Mouse (Mus musculus) spleen, postnatal 4 days (tissue): Measurements from ENCODE around the gene 9930022D16Rik.

ENCODE experiments used
- DNase-seq, 2 experiments: peaks; one replicate each; pipeline ENCODE4 v3.0.0; 2022; ENCODE audit warnings: low spot score in 2 of 2

The 9930022D16Rik gene

DNA sequence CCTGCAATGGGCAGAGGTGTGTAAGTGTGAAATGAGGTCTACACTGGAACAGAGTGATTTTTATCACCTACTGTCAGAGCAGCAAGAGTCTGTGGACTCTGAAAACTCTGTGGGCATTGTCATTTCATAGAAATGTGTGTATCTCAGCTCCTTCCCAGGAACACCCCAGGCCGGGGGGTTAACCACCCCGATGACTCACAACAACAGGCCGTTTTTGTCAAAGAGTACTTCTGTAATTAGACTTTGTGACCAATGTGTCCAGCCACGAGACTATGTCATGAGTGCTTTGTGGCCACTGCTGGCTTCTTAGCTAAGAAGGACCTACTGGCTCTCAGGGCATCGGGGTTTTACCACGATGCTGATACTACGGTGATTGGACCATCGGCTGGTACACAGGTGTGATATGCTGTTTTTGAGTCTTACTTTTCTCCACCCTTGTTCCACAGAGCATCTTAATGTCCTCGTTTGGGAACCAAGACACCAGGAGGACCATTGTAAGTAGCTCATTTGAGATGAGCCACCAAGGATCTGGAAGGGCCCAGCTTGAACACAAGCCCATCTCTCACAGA, 3.8 kb downstream of the 9930022D16Rik start:
- no peak for DNase-seq

DNA sequence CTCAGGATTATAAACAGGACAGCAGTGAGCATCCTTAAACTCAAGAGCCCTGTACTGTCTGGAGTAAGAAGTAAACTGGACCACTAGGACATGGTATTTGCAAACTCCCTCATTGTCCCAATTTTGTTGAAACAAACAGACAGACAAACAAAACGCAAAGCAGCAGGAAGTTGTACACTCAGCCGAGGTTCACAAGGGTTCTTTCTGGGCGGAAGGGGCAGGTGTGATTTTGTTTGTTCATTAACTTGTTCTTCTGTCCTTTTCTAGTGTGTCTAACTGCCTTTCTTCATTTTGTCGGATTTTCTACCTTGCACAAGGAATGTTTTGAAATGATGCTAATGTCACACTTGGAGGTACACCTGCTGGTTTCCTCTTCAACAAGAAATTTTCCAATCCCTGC, 5.7 kb downstream of the 9930022D16Rik start:
- DNase-seq = no peak

DNA sequence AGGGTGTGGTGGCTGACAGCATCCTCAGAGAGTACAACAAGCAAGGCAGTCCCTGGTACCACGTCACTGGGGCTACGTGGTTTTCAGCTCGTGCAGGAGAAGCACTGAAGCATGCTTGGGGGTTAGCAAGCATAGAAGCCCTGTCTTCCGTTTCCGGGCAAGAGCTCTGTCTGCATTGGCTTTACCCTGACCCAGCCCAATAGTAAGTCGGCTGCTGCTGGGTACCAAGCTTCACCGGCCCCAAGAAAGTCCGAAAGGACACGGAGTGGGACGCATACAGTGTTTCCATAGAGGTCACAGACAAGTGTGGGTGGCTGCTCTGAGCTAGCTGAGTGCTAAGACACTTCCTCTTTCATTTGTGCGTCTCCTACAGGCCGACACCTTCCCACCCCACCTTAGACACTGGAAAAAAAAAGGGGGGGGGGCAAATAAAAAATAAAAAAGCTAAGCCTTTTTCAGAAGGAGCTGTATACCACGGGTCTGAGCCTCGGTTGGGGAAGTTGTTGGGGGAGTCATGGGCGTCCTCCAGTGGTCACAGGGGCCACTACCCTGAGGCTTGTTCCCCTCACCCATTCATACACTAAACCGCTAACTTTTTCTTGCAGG, 6.3 kb downstream of the 9930022D16Rik start:
- DNase-seq = peak; percentile 52 to 70

DNA sequence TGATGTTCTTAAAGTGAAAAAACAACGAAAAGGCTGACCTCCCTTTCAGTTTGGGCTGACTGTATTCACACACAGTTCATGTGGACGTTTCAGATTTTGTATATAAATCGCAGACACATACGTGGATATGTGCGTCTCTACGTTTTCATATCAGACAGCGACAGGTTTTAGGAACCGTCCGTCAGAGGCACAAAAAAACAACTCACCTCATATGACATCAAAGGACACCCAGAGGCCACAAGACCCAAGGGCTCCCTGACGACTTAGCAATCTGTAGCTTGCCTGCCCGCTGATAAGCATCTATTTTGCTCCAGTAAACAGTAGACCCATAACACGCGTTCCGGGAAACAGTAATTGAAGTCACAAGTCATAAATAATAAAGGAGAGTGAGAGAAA, 6.8 kb downstream of the 9930022D16Rik start:
- no peak for DNase-seq

DNA sequence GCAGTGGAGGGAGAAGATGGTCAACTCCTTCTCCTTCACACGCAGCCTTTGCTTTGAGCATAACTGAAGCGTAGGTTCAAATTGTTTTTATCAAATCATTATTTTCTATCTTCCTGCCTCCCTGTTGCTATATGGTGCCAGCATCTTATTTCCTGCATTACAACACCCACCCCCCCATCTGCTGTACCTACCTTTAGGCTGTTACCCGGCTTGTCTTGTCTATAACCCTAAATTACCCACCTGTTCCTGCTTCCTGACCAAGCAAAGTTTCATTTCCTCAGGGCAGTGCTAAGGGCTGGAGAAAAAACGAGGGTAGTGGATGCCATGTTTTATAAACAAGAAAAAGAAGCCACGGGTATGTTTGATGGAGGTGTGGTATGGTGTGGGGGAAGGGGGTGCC, 7.5 kb downstream of the 9930022D16Rik start:
- DNase-seq = no peak

DNA sequence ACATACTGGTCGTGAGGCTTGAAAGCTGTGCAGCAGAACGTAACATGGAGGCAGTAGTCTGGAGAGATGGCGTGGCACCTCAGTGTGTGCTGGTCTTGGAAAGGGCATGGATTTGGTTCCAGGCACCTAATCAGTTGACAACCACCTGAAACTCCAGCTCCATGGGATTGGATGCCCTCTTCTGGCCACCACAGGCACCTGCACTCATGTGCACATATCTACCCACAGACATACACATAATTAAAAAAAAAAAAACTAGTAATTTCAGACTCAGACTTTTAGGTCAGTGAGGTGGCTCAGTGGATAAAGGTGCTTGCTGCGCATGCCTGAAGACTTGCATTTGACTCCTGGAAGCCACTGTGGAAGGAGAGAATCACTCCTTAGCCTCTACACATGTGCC, 8.5 kb downstream of the 9930022D16Rik start:
- no peak for DNase-seq

DNA sequence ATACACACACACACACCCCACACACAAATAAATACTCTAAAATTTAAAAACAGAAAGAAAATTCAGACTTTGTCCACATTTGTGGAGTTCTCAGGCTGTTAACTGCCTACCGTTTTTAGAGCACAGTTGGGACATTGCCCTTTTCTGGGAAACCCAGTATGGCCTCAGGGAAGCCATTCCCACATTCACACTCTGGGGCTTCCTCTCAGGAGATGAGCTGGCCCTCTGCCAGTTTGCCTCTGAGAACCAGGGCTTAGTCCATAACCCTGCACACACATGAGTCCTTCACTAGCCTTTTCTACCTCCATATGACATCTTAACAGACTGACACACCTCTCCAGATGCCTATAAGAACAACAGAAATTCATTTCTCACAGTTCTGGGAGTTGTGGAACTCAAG, 9.6 kb downstream of the 9930022D16Rik start:
- DNase-seq = no peak

DNA sequence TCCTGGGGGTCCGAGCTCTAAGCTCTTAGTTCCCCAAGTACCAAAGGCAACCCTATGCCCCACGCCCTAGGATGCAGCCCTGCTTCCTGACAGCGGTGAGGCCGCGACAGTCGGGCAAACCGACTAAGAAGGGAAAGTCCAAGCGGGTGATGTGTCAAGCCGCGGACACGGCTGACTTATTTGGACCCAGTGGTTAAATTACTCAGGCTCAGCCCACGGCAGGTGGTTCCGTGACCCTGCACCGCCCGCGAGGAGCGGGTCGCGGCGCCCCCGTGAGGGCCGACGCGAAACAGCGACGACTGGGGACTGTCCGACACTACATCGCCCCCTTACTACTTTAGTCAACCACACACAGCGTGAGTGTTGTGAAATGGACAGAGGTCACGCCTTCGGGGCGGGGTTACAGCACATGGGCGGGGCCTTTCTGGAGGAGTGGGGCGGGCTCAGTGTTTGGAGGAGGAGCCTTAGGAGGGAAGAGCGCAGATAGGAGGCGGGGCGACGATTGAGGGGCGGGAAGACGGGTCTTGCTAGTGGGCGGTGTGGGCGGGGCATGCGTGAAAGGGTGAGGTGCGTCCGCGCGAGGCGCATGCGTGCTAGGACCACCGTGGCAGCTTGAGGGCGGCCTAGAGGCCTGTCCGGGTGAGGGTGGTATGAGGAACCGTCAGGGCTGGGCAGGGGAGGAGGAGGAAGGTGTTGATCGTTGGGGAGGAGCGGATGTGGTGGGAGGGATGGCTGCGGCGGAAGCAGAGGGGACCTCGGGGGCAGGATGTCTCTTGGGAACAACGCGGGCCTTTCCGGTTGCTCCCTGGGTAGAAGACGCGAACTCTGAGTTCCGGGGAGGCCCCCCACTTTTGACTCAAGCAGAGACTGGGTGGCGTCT, 11.9 kb downstream of the 9930022D16Rik start, which contains the start of gene Amz2:
TSS of gene Amz2 (plus strand) at position 555 of the 880 bp plus-strand sequence.
- DNase-seq = peak; percentile 99 to 100

DNA sequence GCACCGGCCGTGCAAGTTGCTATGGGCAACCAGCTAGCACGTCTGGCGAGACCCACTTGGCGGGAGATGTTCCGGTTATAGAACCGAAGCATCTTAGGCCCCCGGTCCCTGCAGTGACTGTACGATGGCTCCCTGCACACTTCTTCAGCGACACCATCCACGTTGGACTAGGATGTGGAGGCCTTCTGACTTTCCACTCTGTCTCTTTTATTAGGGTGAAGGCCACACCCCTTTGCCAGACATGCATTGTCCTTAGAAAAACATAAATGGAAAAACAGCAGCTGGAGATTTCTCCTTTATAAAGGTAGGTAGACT, 12.5 kb downstream of the 9930022D16Rik start:
- DNase-seq = no peak

DNA sequence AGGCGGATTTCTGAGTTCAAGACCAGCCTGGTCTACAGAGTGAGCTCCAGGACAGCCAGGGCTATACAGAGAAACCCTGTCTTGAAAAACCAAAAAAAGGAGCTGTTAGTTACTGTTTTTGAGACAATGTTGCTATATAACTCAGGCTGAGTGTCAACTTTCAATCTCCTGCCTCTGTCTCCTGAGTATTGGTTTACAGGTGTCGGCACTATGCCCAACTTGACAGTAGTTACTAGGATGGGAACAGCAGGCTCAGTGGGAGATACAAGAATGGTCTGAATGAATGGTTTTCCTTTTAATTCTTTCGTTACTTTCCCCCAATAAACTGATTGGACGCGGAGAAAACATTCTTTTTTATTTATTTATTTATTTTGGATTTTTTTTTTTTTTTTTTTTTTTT, 13.6 kb downstream of the 9930022D16Rik start:
- DNase-seq = no peak

DNA sequence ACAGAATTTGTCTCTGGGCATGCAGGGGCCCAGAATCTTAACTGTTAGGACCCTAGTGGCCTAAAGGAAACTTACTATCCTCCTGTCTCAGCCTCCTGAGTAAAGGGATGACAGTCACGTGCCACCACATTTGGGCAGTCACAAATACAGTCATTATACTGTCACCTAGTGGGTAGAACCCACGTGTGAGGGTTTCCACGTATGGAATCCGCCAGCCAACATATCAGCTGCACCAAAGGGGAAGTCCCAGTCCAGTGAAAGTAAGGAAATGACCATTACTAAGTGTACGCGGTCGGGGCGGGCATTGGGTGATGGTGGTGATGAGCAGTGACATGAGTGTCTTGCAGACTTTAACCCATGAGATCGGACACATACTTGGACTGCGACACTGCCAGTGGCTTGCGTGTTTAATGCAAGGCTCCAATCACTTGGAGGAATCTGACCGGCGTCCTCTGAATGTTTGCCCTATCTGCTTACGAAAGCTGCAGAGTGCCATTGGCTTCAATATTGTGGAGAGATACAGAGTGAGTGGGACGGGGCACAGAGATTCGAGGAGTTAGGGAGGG, 20.6 kb downstream of the 9930022D16Rik start:
- DNase-seq = no peak

DNA sequence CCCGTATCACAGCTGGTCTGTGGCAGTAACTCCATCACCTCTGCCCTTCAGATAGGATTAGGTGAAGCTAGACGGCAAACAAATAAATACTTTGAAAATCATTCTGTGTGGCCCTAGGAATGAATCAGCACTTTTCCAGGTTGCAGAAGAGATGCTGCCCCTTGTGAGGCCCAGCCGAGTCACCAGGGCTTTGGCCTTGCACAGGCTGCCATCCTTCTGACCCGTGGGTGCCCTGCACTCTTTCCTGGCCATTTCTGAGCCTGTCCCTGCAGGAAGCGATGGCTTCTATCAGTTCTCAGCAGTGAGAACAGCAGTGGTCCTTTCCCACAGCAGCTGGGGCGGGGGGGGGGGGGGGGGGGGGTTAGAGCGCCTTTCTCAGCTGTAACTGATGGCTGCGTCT, 23.2 kb downstream of the 9930022D16Rik start:
- DNase-seq = no peak

DNA sequence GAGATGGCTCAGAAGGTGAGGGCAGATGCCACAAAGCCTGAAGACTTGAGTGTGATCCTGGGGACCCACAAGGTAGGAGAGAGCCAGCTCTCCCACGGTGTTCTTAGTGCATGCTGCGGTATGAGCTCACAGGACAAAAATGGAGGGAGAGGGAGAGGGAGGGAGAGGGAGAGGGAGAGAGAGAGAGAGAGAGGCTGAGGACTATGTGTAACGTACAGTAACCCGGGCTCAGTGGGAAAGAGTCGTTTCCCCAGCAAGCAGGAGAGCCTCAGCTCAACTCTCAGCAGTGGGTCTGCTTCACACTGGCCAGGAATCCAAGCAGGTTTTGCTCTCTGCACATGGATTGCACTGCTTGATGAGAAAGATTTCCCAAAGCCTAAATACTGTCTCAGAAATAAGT, 25.5 kb downstream of the 9930022D16Rik start:
- no peak for DNase-seq

DNA sequence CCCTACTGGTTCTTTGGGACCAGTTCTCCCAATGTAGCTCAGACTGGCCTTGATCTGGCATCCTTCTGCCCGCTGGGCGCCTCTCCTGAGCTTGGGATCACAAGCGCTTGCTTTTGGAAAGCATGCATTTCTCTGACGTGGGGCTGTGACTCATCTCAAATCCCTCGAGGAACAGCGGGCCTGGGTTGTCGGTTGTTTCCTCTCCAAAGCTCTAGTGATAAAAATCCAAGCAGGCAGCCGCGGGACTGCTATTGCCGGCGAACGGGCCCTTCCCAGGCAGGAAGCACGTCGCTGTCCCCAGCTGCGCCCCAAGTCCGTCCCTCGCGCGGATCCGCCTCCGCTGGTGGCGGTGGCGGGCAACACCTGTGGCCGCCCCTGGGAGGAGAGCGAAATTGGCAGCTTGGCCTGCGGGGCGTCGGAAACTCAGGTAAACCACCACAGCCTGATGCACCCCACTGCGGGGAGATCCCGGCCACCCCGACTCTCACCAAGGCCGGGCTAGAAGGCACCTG, 26.2 kb downstream of the 9930022D16Rik start:
- peak; percentile 73 to 87 for DNase-seq

DNA sequence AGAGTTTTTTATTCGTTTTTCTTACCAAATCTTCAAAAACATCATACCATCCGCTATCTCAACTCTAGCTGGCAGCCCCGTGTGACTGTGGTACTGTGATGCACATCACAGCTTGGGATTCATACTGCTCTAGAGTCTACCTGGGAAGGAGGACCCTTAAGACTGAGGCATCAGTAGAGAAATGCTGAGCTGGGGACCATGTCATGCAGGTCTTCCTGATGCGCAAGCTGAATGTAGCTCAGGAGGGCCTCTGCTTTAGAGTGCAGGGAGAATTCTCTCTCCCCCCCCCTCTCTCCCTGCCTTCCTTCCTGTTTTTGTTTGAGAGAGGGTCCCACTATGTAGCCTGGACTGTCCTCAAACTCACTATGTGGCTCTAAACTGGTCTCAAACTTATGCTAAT, 26.9 kb downstream of the 9930022D16Rik start:
- DNase-seq = no peak

DNA sequence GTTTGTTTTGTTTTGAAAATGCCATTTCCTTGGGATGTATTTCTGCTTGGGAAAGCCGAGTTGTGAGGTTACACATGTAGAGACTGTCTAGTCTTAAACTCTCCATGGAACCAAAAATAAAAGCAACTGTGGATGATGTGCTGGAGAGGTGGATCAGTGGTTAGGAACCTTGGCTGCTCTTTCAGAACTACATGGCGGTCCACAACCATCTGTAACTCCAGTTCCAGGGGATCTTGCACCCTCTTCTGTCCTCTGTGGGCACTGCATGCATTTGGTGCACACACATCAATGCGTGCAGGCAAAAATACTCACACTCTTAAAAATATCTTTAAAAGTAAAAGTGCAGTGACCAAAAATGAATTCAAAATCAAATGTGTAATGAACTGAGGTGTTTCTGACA, 27.4 kb downstream of the 9930022D16Rik start:
- peak in 1 of 2 experiments; percentile 56 for DNase-seq

DNA sequence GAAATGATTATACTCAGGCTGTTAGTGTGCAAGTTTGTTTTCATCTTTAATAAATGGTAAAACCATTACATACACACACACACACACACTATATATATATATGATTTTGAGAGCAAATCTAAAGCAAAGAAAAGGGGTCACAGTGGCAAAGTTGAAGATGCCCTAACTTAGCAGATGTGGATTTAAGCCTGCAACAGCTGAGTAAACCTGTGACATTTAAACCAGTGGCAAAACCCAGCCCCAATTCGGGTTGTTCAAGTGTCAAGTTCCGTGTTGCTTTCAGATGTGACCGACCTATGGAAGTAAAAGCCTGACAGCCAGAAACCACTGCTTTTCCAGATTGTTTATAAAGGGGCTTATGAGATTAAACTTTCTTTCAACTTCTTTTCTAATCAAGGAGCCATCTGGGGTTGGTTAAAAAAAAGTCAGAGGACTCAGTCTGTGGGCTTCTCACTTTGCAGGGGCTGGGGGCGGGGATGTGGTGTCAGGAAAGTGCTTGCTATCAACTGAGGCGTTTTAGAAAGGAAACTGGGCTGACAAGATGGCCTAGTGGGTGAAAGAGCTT, 28.5 kb downstream of the 9930022D16Rik start:
- no peak for DNase-seq

DNA sequence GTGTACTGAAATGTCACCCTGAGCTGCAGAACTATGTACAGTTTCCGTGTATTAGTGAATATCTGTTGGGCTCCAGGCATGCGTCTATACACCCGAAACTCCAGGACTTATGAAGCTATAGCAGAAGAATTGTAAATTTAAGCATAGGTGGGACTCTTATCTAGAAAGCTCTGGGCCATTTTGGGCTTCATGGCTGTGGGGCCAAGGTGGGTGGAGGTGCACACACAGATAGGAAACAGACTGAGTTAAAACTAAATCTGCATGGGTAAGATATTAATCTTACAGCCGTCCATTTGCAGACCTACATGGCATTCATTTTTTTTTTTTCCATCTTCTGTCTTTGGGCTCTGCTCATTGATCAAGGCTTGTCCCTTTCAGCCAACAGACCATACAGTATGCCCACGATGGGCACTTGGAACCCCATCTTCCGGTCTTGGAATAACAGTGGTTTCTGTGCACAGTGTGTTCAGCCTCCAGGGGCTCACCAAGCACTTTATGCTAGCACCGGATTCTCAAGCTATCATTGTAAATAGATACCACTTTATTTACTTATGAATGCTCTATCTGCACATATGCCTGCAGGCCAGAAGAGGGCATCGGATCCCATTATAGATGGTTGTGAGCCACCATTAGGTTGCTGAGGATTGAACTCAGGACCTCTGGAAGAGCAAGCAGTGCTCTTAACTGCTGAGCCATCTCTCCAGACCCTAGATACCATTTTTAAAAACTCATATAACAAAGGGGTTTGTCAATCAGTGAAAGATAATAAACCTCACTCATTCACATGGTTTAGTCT, 29.9 kb downstream of the 9930022D16Rik start:
- DNase-seq = no peak

DNA sequence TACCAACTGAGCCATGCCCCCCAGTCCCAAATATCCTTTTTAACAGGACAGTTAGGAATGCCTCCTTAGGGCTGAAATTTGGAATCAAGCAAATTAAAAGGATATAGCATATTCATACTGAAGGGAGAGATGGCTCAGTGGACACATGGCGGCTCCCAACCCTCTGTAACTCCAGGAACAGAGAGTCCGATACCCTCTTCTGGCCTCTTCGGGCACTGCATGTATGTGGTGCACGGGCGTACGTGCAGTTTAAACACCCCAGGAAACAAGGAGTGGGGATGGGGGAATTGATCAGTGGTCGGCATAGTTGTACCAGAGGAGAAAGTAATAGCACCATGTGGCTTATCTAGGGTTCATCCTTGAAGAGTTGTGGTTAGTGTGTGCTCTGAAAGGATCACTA, 30.9 kb downstream of the 9930022D16Rik start:
- DNase-seq = peak; percentile 50 to 77

DNA sequence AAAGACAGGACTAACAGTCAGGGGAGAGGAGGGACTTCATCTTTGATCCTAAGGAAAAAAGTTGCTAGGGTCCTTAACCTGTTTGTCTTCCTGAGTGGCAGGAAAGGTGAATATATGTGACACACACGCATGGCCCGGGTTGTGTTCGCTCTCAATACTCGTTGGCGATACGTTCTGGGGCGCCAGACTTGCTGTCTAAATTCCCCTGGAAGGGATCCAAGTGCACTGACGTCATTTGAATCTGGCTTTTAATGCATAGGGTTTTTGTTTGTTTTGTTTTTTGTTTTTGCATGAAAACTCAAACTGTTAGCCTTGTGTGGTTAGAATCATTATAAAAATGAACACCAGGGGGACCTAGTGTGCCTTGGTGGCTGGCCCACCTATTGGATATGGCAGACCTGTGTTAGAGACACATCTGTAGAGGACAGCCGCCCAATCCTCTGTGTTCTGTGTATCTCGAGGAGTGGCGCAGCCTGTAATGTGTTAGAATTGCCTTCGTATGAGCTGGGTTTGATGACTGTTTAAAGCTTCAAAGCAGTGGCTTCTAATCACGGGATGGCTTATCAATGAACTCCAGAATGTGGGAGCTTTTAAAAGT, 31.8 kb downstream of the 9930022D16Rik start:
- no peak for DNase-seq

DNA sequence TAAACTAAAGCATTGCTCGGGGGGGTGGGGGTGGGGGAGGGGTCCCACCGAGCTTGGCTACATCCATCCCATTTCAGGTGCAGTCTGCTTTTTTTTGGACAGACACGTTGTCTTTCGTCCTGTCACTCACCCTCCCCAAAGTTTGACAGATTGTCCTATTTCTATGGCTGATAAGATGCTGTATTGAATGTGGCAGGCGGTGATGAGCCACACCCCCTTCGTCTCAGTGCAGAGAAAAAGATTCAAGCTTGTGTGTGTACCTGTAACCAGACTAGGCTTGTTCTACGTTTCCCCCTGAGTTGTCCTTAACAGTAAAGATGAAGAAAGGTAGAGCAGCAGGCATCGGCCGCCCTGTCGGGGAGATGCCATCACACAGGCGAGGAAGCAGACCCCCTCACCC, 37.5 kb downstream of the 9930022D16Rik start:
- no peak for DNase-seq
